Mouse (Mus musculus): ENCODE results near the gene Emid1.

- TF ChIP-seq POLR2A (IDR thresholded peaks at IDR 0.05; ENCODE audit: control insufficient read depth, extremely low read depth, insufficient read depth, low read length, poor library complexity): no peak
- no peak for TF ChIP-seq CTCF (IDR thresholded peaks at IDR 0.05; ENCODE audit: borderline replicate concordance, control insufficient read depth, extremely low read depth, insufficient read depth, low read length, poor library complexity)
These were observed 26.3 kb downstream of the Emid1 start for GRCm38 (mm10) chr11:5125713-5126112.
